Comparison of ENCODE assay signal across 9 mouse cellular contexts in genomic region chr14:30828635-30829460, GRCm38 (mm10). TPM values are rescaled to one million over a fixed set of nuclear protein-coding genes. Genes with fewer than 3 reads are reported as not detected.
A peak's percentile ranks its signal among the peaks of the same experiment; 100 is the strongest.
DNase-seq lines count a peak whose midpoint lies in the region; ATAC-seq and TF ChIP-seq lines count a peak whose summit lies in the region.
"Had no signal": no experiment of that assay in that cellular context is flagged by ENCODE, and none has a peak within 500 bp of the region (broad histone marks: within the 10 kb centered on the region; RNA-seq: fewer than 3 reads in every experiment).

No protein-coding gene starts in this region.

- H3K4me1 ChIP-seq in liver, postnatal 0 days (ENCODE audit: insufficient read depth) = peaks cover 53% of the 10 kb centered on the region

- no peak overlapping the region for H3K4me2 ChIP-seq in liver, postnatal 0 days (ENCODE audit: low read depth, low read length)

- TF ChIP-seq CTCF in liver, postnatal 0 days (IDR thresholded peaks at IDR 0.05; ENCODE audit: low read depth) = no peak

- H3K27ac ChIP-seq in liver, postnatal 0 days (ENCODE audit: low read depth) = peak overlapping the region; percentile 75

- ATAC-seq in liver, postnatal 0 days = peak; percentile 75

- no peaks in the 10 kb centered on the region for H3K27me3 ChIP-seq in liver, postnatal 0 days (ENCODE audit: insufficient read depth, low read length)

- no peak overlapping the region for H3K9ac ChIP-seq in liver, postnatal 0 days (replicated peaks)

- H3K9me3 ChIP-seq in liver, postnatal 0 days (ENCODE audit: low read length) = no peaks in the 10 kb centered on the region

- no peaks in the 10 kb centered on the region for H3K36me3 ChIP-seq in liver, postnatal 0 days (replicated peaks; ENCODE audit: insufficient read depth, low read length)

- no peak; the same call in 1 of the 2 replicates for TF ChIP-seq EP300 in liver, postnatal 0 days (IDR thresholded peaks at IDR 0.05; ENCODE audit: low read depth)

- DNase-seq in A20 (ENCODE audit: low read depth, low spot score) = peak; percentile 42
- peak; percentile 71 for DNase-seq in c-Kit-positive CD71-positive TER-119-positive erythroid progenitor cells, embryonic 14.5 days (ENCODE audit: low spot score)
- DNase-seq in heart, postnatal 4 days = peak; percentile 65
- peak; percentile 57 for DNase-seq in liver, postnatal 0 days
- DNase-seq in cerebellum, postnatal 36 days = no peak
- no peak for DNase-seq in embryo, embryonic 11 days
- DNase-seq in frontal cortex, postnatal 14 days (ENCODE audit: low spot score in 2 of 2) = no peak
- no peak for DNase-seq in embryo, embryonic 9.5 days (ENCODE audit: extremely low spot score)

- 48% methylated on average over 11 of the region's 11 CpGs for WGBS in liver, postnatal 0 days (ENCODE audit: insufficient replicate concordance)

- H3K4me3 ChIP-seq in liver, postnatal 0 days (ENCODE audit: low read depth, low read length) = no peak overlapping the region

RNA-seq across cellular contexts. Expression of gene Tmem110, which starts 3.5 kb away (rescaled TPM):
- 10 to 100 TPM; 14.4 to 14.7 TPM for total RNA-seq in heart, postnatal 4 days (2021)
- polyA plus RNA-seq in liver, postnatal 0 days (2015; fragmentation: Nextera tagmentation; extraction: Ambion mirVana) = 11.8 and 14.4 TPM in 2 replicates

RNA-seq across cellular contexts. Expression of gene Mustn1, which starts 50.2 kb away (rescaled TPM):
- total RNA-seq in heart, postnatal 4 days (2021) = 1 to 10 TPM; 6.9 to 7.3 TPM
- polyA plus RNA-seq in liver, postnatal 0 days (2015; fragmentation: Nextera tagmentation; extraction: Ambion mirVana) = 5.4 and 6.0 TPM in 2 replicates

RNA-seq across cellular contexts. Expression of gene Itih4, which starts 57.4 kb away (rescaled TPM):
- total RNA-seq in heart, postnatal 4 days (2021) = 1 to 10 TPM; 1.6 to 2.5 TPM
- 631 and 661 TPM in 2 replicates for polyA plus RNA-seq in liver, postnatal 0 days (2015; fragmentation: Nextera tagmentation; extraction: Ambion mirVana)
- polyA plus RNA-seq: small intestine, adult 2 months had no signal

Comparison
In these comparisons a context has a peak if more than half of its experiments do, and no peak if none do; other contexts are left out.
1. DNase-seq: peak in A20 (single experiment), c-Kit-positive CD71-positive TER-119-positive erythroid progenitor cells, embryonic 14.5 days (single experiment), heart, postnatal 4 days (single experiment) and liver, postnatal 0 days (single experiment); none in cerebellum, postnatal 36 days (0 of 2), embryo, embryonic 11 days (single experiment), frontal cortex, postnatal 14 days (0 of 2) and embryo, embryonic 9.5 days (single experiment).